Mouse (Mus musculus): Measurements from ENCODE around the gene Oxsr1. TPM values are rescaled to one million over a fixed set of nuclear protein-coding genes. Genes with fewer than 3 reads are reported as not detected.

Oxsr1 gene
- polyA plus RNA-seq, 1 experiment = 13.5 TPM

- Histone ChIP-seq H3K27me3 (ENCODE audit: control insufficient read depth, insufficient read depth, insufficient read length) (no peaks in the 10 kb centered on the region), H3K36me3 (ENCODE audit: control insufficient read depth, insufficient read depth) (no peaks in the 10 kb centered on the region), H3K4me2 (ENCODE audit: low read depth) (no peak overlapping the region), H3ac (ENCODE audit: control insufficient read depth, insufficient read length) (no peak overlapping the region), H3K79me2 (ENCODE audit: control insufficient read depth, insufficient read depth) (peaks cover 7% of the 10 kb centered on the region), H3K4me3 (no peak overlapping the region)
- TF ChIP-seq MYOD1 (IDR thresholded peaks at IDR 0.05; ENCODE audit: control insufficient read depth in 1 of 3, insufficient read length in 2 of 3, low read depth in 2 of 3) (no peak), TCF3 (IDR thresholded peaks at IDR 0.05; ENCODE audit: insufficient read length, low read depth) (no peak), POLR2AphosphoS2 (IDR thresholded peaks at IDR 0.05; ENCODE audit: insufficient read length, low read depth) (no peak), E2F4 (IDR thresholded peaks at IDR 0.05; ENCODE audit: insufficient read depth) (no peak), CEBPB (IDR thresholded peaks at IDR 0.05; ENCODE audit: insufficient read depth, poor library complexity, severe bottlenecking) (no peak)
Measured at GRCm38 (mm10) chr9:119334834-119335233, 12.6 kb upstream of the Oxsr1 start.

GRCm38 (mm10) chr9:119334324-119334723 is 12.1 kb upstream of the Oxsr1 start:
- TF ChIP-seq MYOD1 (IDR thresholded peaks at IDR 0.05; ENCODE audit: control insufficient read depth in 1 of 3, insufficient read length in 2 of 3, low read depth in 2 of 3) (no peak), REST (IDR thresholded peaks at IDR 0.05; ENCODE audit: insufficient read depth, insufficient read length) (no peak), MAX (IDR thresholded peaks at IDR 0.05; ENCODE audit: low read depth) (no peak), SRF (IDR thresholded peaks at IDR 0.05; ENCODE audit: control insufficient read depth, insufficient read length, low read depth) (no peak), POLR2AphosphoS2 (IDR thresholded peaks at IDR 0.05; ENCODE audit: insufficient read length, low read depth) (no peak), TCF12 (IDR thresholded peaks at IDR 0.05; ENCODE audit: insufficient read depth, poor library complexity, severe bottlenecking) (no peak), USF1 (IDR thresholded peaks at IDR 0.05; ENCODE audit: low read depth) (no peak), MYOG (IDR thresholded peaks at IDR 0.05; ENCODE audit: control insufficient read depth in 1 of 3, insufficient read depth in 1 of 3, insufficient read length in 2 of 3, low read depth in 2 of 3) (no peak), POLR2A (IDR thresholded peaks at IDR 0.05; ENCODE audit: insufficient read length, low read depth) (no peak), CEBPB (IDR thresholded peaks at IDR 0.05; ENCODE audit: insufficient read depth, poor library complexity, severe bottlenecking) (no peak), TCF3 (IDR thresholded peaks at IDR 0.05; ENCODE audit: insufficient read length, low read depth) (no peak), E2F4 (IDR thresholded peaks at IDR 0.05; ENCODE audit: insufficient read depth) (no peak)
- Histone ChIP-seq H3K79me2 (ENCODE audit: control insufficient read depth, insufficient read depth) (peaks cover 4% of the 10 kb centered on the region), H3K36me3 (ENCODE audit: control insufficient read depth, insufficient read depth) (no peaks in the 10 kb centered on the region), H3K27me3 (ENCODE audit: control insufficient read depth, insufficient read depth, insufficient read length) (no peaks in the 10 kb centered on the region), H3K4me2 (ENCODE audit: low read depth) (no peak overlapping the region), H3K4me3 (no peak overlapping the region), H3ac (ENCODE audit: control insufficient read depth, insufficient read length) (no peak overlapping the region)

- TF ChIP-seq SRF (IDR thresholded peaks at IDR 0.05; ENCODE audit: control insufficient read depth, insufficient read length, low read depth) (no peak), REST (IDR thresholded peaks at IDR 0.05; ENCODE audit: insufficient read depth, insufficient read length) (no peak), MYOD1 (IDR thresholded peaks at IDR 0.05; ENCODE audit: control insufficient read depth in 1 of 3, insufficient read length in 2 of 3, low read depth in 2 of 3) (no peak), TCF3 (IDR thresholded peaks at IDR 0.05; ENCODE audit: insufficient read length, low read depth) (no peak), E2F4 (IDR thresholded peaks at IDR 0.05; ENCODE audit: insufficient read depth) (no peak), MYOG (IDR thresholded peaks at IDR 0.05; ENCODE audit: control insufficient read depth in 1 of 3, insufficient read depth in 1 of 3, insufficient read length in 2 of 3, low read depth in 2 of 3) (no peak), MAX (IDR thresholded peaks at IDR 0.05; ENCODE audit: low read depth) (no peak), POLR2A (IDR thresholded peaks at IDR 0.05; ENCODE audit: insufficient read length, low read depth) (no peak), CEBPB (IDR thresholded peaks at IDR 0.05; ENCODE audit: insufficient read depth, poor library complexity, severe bottlenecking) (no peak)
- Histone ChIP-seq H3ac (ENCODE audit: control insufficient read depth, insufficient read length) (no peak overlapping the region), H3K4me2 (ENCODE audit: low read depth) (no peak overlapping the region), H3K27me3 (ENCODE audit: control insufficient read depth, insufficient read depth, insufficient read length) (no peaks in the 10 kb centered on the region), H3K36me3 (ENCODE audit: control insufficient read depth, insufficient read depth) (no peaks in the 10 kb centered on the region), H3K79me2 (ENCODE audit: control insufficient read depth, insufficient read depth) (no peaks in the 10 kb centered on the region), H3K4me3 (no peak overlapping the region)
Measured at GRCm38 (mm10) chr9:119330186-119330963, 8.1 kb upstream of the Oxsr1 start.

GRCm38 (mm10) chr9:119328488-119328887 is 6.3 kb upstream of the Oxsr1 start:
- Histone ChIP-seq H3K79me2 (ENCODE audit: control insufficient read depth, insufficient read depth) (no peaks in the 10 kb centered on the region), H3K4me2 (ENCODE audit: low read depth) (no peak overlapping the region), H3ac (ENCODE audit: control insufficient read depth, insufficient read length) (no peak overlapping the region), H3K4me3 (no peak overlapping the region), H3K36me3 (ENCODE audit: control insufficient read depth, insufficient read depth) (no peaks in the 10 kb centered on the region), H3K27me3 (ENCODE audit: control insufficient read depth, insufficient read depth, insufficient read length) (no peaks in the 10 kb centered on the region)
- no peak for TF ChIP-seq POLR2AphosphoS2 (IDR thresholded peaks at IDR 0.05; ENCODE audit: insufficient read length, low read depth)
- TF ChIP-seq MAX (IDR thresholded peaks at IDR 0.05; ENCODE audit: low read depth) = no peak
- no peak for TF ChIP-seq SRF (IDR thresholded peaks at IDR 0.05; ENCODE audit: control insufficient read depth, insufficient read length, low read depth)
- no peak for TF ChIP-seq TCF12 (IDR thresholded peaks at IDR 0.05; ENCODE audit: insufficient read depth, poor library complexity, severe bottlenecking)
- no peak for TF ChIP-seq POLR2A (IDR thresholded peaks at IDR 0.05; ENCODE audit: insufficient read length, low read depth)
- TF ChIP-seq E2F4 (IDR thresholded peaks at IDR 0.05; ENCODE audit: insufficient read depth) = no peak
- no peak for TF ChIP-seq MYOG (IDR thresholded peaks at IDR 0.05; ENCODE audit: control insufficient read depth in 1 of 3, insufficient read depth in 1 of 3, insufficient read length in 2 of 3, low read depth in 2 of 3)
- no peak for TF ChIP-seq CEBPB (IDR thresholded peaks at IDR 0.05; ENCODE audit: insufficient read depth, poor library complexity, severe bottlenecking)
- TF ChIP-seq USF1 (IDR thresholded peaks at IDR 0.05; ENCODE audit: low read depth) = no peak
- no peak for TF ChIP-seq REST (IDR thresholded peaks at IDR 0.05; ENCODE audit: insufficient read depth, insufficient read length)
- no peak for TF ChIP-seq TCF3 (IDR thresholded peaks at IDR 0.05; ENCODE audit: insufficient read length, low read depth)
- no peak for TF ChIP-seq MYOD1 (IDR thresholded peaks at IDR 0.05; ENCODE audit: control insufficient read depth in 1 of 3, insufficient read length in 2 of 3, low read depth in 2 of 3)

Measured in myocyte (in vitro differentiated cells).